Mouse (Mus musculus) lung, embryonic 16.5 days (tissue): ENCODE data around the gene Tbc1d30. TPM values are rescaled to one million over a fixed set of nuclear protein-coding genes. Genes with fewer than 3 reads are reported as not detected.

Source experiments
- ATAC-seq: fragments of 200-750 bp; cut with Nextera tagmentation; 2 replicates; pipeline ENCODE4 v1.8.0; 2017; ENCODE audit warnings: low read depth, mild to moderate bottlenecking, moderate library complexity
- H3K27ac ChIP-seq: fragments of 300-500 bp; sonication (generic); 2 replicates; pipeline ENCODE4 v1.5.1; 2014; ENCODE audit warnings: mild to moderate bottlenecking, control low read depth, low read length
- H3K27me3 ChIP-seq: fragments of 300-500 bp; sonication (generic); 2 replicates; pipeline ENCODE4 v1.6.1; 2014; ENCODE audit warnings: low read depth, low read length, mixed read lengths; ENCODE audit not compliant: control insufficient read depth, insufficient read depth
- H3K36me3 ChIP-seq: fragments of 300-500 bp; sonication (generic); 2 replicates; pipeline ENCODE4 v1.6.1; 2014; ENCODE audit warnings: low read length; ENCODE audit not compliant: control insufficient read depth, insufficient read depth
- H3K4me1 ChIP-seq: fragments of 300-500 bp; sonication (generic); replicated peaks from 2 replicates; pipeline ENCODE4 v1.6.1; 2014; ENCODE audit warnings: low read length, mixed read lengths; ENCODE audit not compliant: control insufficient read depth, insufficient read depth
- H3K4me2 ChIP-seq: fragments of 300-500 bp; sonication (generic); 2 replicates; pipeline ENCODE4 v1.6.1; 2014; ENCODE audit warnings: low read depth, low read length, control low read depth
- H3K4me3 ChIP-seq: fragments of 300-500 bp; sonication (generic); 2 replicates; pipeline ENCODE4 v1.5.1; 2014; ENCODE audit warnings: mild to moderate bottlenecking, low read length, control low read depth
- H3K9ac ChIP-seq: fragments of 300-500 bp; sonication (generic); 2 replicates; pipeline ENCODE4 v1.6.1; 2014; ENCODE audit warnings: low read length, control low read depth
- H3K9me3 ChIP-seq: fragments of 300-500 bp; sonication (generic); 2 replicates; pipeline ENCODE4 v1.6.1; 2016; ENCODE audit warnings: low read length; ENCODE audit not compliant: control insufficient read depth
- WGBS: fragments of 180-500 bp; shearing (Covaris S2); extraction: QIAGEN DNeasy Blood & Tissue Kit; methylation state at CpG from one replicate; pipeline ENCODE4 v1.1.7; 2014; 5-methylcytosine and 5-hydroxymethylcytosine counted together
- polyA plus RNA-seq: library from polyadenylated mRNA; unstranded; fragments of >200 nt; fragmentation: Nextera tagmentation; extraction: Ambion mirVana; gene quantifications from 2 replicates; pipeline ENCODE4 v1.2.1, GENCODE M21; 2015

Tbc1d30 gene
- polyA plus RNA-seq, 1 experiment from 2014 or later, result 2.8 TPM

- H3K4me1 ChIP-seq, result peaks cover 14% of the 10 kb centered on the region
- no peak overlapping the region for H3K4me3 ChIP-seq
- no peaks in the 10 kb centered on the region for H3K9me3 ChIP-seq
- ATAC-seq, result no peak
- H3K4me2 ChIP-seq, result no peak overlapping the region
- WGBS, result 74% methylated on average over 18 of the region's 18 CpGs
- no peaks in the 10 kb centered on the region for H3K27me3 ChIP-seq
- no peak overlapping the region for H3K27ac ChIP-seq
- no peak overlapping the region for H3K9ac ChIP-seq
- H3K36me3 ChIP-seq, result peaks cover 2% of the 10 kb centered on the region; the same call in 1 of the 2 replicates
These were observed 17.8 kb upstream of the Tbc1d30 start for GRCm38 (mm10) chr10:121368783-121369465.

- Histone ChIP-seq H3K9me3 (no peaks in the 10 kb centered on the region), H3K27ac (no peak overlapping the region), H3K9ac (no peak overlapping the region), H3K4me1 (peaks cover 14% of the 10 kb centered on the region), H3K4me2 (no peak overlapping the region), H3K4me3 (no peak overlapping the region), H3K27me3 (no peaks in the 10 kb centered on the region), H3K36me3 (peaks cover 2% of the 10 kb centered on the region; the same call in 1 of the 2 replicates)
- no peak for ATAC-seq
- 89% methylated on average over 9 of the region's 9 CpGs for WGBS
These were observed 16.7 kb upstream of the Tbc1d30 start for GRCm38 (mm10) chr10:121367780-121368179.

- Histone ChIP-seq H3K9me3 (no peaks in the 10 kb centered on the region), H3K4me3 (no peak overlapping the region), H3K4me2 (no peak overlapping the region), H3K4me1 (peaks cover 14% of the 10 kb centered on the region), H3K9ac (no peak overlapping the region), H3K36me3 (peaks cover 2% of the 10 kb centered on the region; the same call in 1 of the 2 replicates), H3K27ac (no peak overlapping the region), H3K27me3 (no peaks in the 10 kb centered on the region)
- ATAC-seq, result no peak
- 68% methylated on average over 13 of the region's 13 CpGs for WGBS
These were observed 16.2 kb upstream of the Tbc1d30 start for GRCm38 (mm10) chr10:121367271-121367670.

GRCm38 (mm10) chr10:121365781-121366272, 14.7 kb upstream of the Tbc1d30 start:
- ATAC-seq, result no peak
- H3K27me3 ChIP-seq, result no peaks in the 10 kb centered on the region
- H3K4me2 ChIP-seq, result peak overlapping the region; percentile 96
- H3K9me3 ChIP-seq, result no peaks in the 10 kb centered on the region
- H3K4me1 ChIP-seq, result peaks cover 14% of the 10 kb centered on the region
- 13% methylated on average over 9 of the region's 9 CpGs for WGBS
- peak overlapping the region; percentile 91 for H3K4me3 ChIP-seq
- peaks cover 2% of the 10 kb centered on the region; the same call in 1 of the 2 replicates for H3K36me3 ChIP-seq
- H3K9ac ChIP-seq, result peak overlapping the region; percentile 87
- no peak overlapping the region for H3K27ac ChIP-seq

- Histone ChIP-seq H3K9ac (peak within 1 kb of the TSS; percentile 87), H3K4me1 (peaks cover 14% of the 10 kb centered on the region), H3K9me3 (no peaks in the 10 kb centered on the region), H3K4me2 (peak within 1 kb of the TSS; percentile 96), H3K27ac (peak within 1 kb of the TSS; percentile 27; the same call in 1 of the 2 replicates), H3K4me3 (peak within 1 kb of the TSS; percentile 91), H3K36me3 (no peaks in the 10 kb centered on the region), H3K27me3 (no peaks in the 10 kb centered on the region)
- ATAC-seq, result peak; percentile 98
- under 1% methylated on average over 61 of the region's 72 CpGs for WGBS
These were observed 13.9 kb upstream of the Tbc1d30 start, which contains the start of gene Gns for GRCm38 (mm10) chr10:121364801-121365564. Gns (plus strand) TSS chr10:121365090.

- Histone ChIP-seq H3K27me3 (no peaks in the 10 kb centered on the region), H3K36me3 (no peaks in the 10 kb centered on the region), H3K9ac (peak overlapping the region; percentile 56), H3K9me3 (no peaks in the 10 kb centered on the region), H3K4me3 (peak overlapping the region; percentile 91), H3K4me2 (peak overlapping the region; percentile 96), H3K27ac (no peak overlapping the region), H3K4me1 (peaks cover 14% of the 10 kb centered on the region)
- 26% methylated on average over 15 of the region's 15 CpGs for WGBS
- no peak for ATAC-seq
These were observed 13.2 kb upstream of the Tbc1d30 start for GRCm38 (mm10) chr10:121364306-121364705.

- WGBS, result 80% methylated on average over 8 of the region's 8 CpGs
- Histone ChIP-seq H3K27me3 (no peaks in the 10 kb centered on the region), H3K9ac (no peak overlapping the region), H3K9me3 (no peaks in the 10 kb centered on the region), H3K4me2 (no peak overlapping the region), H3K36me3 (no peaks in the 10 kb centered on the region), H3K27ac (no peak overlapping the region), H3K4me1 (peaks cover 14% of the 10 kb centered on the region), H3K4me3 (no peak overlapping the region)
- ATAC-seq, result no peak
These were observed 12.1 kb upstream of the Tbc1d30 start for GRCm38 (mm10) chr10:121363201-121363600.

- Histone ChIP-seq H3K9me3 (no peaks in the 10 kb centered on the region), H3K4me2 (no peak overlapping the region), H3K27me3 (no peaks in the 10 kb centered on the region), H3K27ac (no peak overlapping the region), H3K36me3 (no peaks in the 10 kb centered on the region), H3K4me1 (peaks cover 5% of the 10 kb centered on the region), H3K4me3 (no peak overlapping the region), H3K9ac (no peak overlapping the region)
- WGBS, result 82% methylated on average over 2 of the region's 2 CpGs
- ATAC-seq, result no peak
These were observed 9.3 kb upstream of the Tbc1d30 start for GRCm38 (mm10) chr10:121360358-121360757.

GRCm38 (mm10) chr10:121351692-121352290, 713 bp upstream of the Tbc1d30 start:
- peak overlapping the region; percentile 86 for H3K4me2 ChIP-seq
- no peaks in the 10 kb centered on the region for H3K36me3 ChIP-seq
- 0 out of 2 replicates have a peak, but pooled peaks have one; percentile 19 for ATAC-seq
- WGBS, result 25% methylated on average over 15 of the region's 15 CpGs
- peak overlapping the region; percentile 73 for H3K9ac ChIP-seq
- H3K27ac ChIP-seq, result peak overlapping the region; percentile 74; the same call in 1 of the 2 replicates
- no peaks in the 10 kb centered on the region for H3K9me3 ChIP-seq
- H3K4me1 ChIP-seq, result peaks cover 5% of the 10 kb centered on the region
- peaks cover 8% of the 10 kb centered on the region for H3K27me3 ChIP-seq
- peak overlapping the region; percentile 67 for H3K4me3 ChIP-seq
